Mouse (Mus musculus): ENCODE results near the gene Cobl.

The Cobl gene

DNA sequence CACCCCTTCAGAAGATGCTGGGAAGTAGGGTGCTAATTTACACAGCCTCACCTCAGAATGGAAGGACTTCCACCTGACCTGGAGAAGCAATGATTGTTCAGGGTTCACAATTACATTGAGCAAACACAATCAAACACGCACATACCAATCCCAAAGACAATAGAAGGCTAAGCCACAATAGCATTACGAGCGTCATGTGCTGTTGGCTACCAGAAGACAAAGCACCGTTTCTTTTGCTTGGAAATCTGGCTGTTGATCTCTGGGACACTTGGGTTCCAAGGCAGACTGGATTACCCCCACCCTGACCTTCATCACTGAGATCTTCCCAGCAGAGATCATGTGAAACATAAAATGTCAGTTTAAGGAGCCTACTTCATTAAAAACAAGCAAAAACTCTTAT is 21.1 kb downstream of the Cobl start:
- no peak for DNase-seq

DNA sequence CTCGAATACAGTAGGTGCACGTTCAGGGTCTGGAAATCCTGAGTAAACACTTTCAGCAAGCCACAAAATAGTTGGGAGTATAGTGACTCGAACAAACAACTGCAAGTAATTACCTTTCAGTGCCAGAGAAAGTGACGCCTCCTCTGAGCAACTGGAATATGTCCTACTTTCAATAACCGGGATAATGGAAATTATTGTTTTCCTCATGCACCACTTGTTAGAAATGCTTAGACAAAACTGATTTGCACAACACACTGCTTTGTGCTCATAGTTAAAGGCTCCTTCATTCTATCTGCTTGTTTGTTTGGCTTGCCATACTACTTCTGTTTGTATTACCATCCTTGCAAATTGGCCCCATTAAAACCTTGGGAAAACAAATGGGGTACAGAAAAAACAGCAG is 21.6 kb downstream of the Cobl start:
- DNase-seq, result no peak

DNA sequence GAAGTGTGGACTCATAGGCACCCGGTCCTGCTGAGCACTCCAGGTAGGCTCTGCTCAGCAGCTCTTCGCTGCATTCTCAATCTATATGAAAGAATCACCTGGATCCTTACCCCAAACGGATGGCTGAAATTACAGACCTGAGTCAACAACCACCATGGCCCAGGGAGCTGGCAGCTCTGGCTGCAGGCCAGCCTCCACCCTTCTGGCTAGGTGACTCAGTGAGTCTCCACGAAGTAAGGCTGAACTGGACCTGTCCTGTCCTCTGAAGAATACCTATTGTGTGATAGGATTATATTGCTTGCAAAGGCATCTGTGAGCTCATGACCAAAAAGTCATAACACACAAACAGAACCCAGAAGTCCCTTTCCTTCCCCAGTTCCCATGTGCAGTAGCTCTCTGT is 22.5 kb downstream of the Cobl start:
- DNase-seq, result no peak

DNA sequence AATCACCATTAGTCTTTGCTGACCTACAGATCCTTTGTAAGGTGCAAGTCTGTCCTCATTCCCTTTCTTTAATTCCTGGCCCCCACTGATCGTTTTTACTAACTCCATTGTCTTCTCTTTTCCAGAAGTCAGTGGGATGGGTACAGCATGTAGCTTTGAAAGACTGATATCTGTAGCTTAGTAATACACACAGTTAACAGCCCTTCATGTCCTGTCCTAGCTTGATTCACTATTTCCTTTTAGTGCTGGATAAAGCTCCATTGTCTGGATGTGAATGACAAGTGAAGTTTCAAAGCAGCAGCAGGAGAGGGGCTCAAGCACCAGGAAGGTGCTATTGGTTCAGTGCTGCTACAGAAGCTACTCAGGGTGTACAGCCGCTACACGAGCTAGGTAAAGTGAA is 28.9 kb downstream of the Cobl start:
- DNase-seq, result no peak

DNA sequence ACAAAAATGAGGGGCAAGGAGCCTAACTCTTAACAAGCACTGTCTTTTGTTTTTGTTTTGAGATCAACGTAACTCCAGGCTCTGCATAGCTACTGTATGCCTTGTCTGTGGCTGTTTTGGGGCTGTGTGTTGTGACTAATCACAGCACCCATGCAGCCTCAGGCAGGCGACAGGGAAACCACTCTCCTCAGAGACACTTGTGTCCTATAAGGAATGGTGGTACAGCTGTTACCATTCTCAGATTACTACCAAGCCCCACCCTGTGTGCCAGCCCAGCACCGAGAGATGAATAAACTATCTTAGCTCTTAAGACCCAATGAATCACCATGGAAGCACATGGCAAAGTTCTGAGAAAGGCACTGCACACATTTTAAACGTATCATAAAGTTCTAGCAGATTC is 29.7 kb downstream of the Cobl start:
- no peak for DNase-seq

DNA sequence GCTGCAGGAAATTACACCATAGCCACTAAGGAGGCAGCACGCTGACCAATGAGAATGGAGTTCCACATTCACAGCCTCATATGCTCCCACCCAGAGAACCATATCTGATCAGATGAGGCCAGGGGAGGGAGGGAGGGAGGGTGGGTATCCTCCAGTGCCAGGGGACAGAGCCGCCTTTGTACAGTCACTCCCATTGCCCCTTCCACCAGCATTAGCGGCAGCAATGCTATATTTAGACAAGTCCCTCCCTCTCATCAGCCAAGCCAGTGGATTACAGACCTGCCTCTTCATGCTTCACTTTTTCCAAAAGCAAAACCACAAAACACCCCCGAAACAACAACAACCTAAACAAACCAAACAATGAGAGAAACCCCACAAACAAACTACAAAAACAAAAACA is 30.2 kb downstream of the Cobl start:
- DNase-seq, result no peak

DNA sequence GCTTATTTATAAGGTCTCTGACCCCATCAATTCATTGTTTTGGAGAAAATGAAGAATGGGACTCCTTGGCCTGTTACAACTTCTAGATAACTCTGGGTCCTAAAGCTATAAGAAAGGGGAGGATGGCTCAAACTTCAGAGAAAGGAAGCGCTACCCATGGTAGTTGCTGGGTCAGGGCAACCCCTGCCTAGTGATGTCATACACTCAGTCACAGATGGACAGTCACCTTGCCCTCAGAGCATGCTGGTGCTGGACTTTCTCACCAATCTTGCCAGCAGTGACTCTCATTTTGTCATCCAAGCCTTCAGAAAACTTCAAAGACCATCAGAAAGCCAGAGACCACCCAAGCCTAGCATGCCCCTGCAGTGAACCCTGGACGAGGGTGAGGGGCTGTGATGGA is 32.8 kb downstream of the Cobl start:
- no peak for DNase-seq

DNA sequence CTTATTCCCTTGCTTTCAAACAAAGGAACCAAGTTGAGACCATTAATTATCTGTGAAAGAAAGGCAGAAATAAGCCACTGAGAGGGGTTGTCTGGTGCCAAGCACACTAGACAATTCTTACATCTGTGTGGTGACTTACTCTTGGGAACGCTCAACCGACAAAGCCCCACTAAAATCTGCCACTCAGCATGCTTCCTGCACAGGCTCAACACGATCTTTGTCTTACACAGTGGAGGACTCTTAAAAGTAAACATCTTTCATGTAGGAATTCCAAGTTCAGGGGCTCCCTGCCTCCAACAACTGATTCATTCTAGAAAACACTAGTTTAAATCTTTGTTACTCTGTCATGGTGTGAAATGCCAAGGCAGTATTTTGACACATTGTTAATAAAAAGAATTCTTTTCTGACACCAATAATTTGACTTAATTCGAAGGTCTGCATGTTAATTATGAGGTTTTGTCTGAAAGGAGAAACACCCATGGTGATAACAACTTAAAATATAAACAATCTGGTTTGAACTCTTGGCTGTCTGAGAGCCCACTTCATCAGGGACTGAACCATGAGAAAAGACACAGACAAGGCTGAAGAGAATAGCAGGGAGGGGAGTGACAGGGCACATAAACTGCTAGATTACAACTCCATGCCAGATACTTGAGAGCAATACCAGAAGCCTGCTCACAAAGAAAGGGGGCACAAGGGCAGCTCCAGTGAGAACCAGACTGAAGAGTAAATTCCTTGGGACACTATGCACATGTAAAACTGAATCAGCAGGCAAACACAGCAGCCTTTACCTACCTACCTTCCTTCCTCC is 34.3 kb downstream of the Cobl start:
- no peak for DNase-seq

DNA sequence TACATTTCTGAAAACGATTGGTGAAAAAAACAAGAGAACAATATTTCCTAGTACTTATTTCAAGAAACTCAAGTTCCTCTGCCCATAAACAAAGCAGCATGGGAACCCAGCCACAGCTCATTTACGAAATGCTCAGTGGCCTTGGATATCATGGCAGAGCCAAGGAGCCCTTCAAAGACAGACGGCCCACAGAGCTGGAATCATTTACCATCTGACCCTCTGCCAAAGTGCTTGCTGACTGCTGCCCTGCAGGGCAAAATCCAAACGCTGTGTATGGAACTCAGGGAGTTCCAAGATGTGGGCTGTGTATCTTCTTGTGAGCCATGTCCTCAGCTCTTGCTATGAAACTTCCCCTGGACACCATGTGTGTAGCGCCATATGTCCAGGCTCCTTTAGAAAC is 38.0 kb downstream of the Cobl start:
- DNase-seq, result no peak

DNA sequence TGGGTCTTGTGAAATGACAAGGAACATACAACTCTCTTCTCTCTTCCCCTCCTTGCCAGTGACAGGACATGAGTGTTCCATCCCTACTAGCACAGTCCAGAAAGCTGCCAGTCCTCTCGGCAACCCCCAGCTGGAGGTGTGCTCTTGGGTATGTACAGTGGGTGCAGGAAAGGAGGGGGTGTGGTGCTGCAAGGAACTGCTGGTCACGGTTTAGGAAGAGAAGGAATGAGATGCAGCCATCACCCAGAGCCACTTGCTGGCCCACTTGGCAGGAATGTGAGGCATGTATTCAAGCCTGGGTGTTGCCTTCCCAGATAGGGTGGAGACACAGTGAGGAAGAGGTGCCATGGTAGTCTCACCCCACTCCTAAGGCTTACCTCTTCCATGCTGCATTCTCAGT is 40.6 kb downstream of the Cobl start:
- DNase-seq, result no peak

DNA sequence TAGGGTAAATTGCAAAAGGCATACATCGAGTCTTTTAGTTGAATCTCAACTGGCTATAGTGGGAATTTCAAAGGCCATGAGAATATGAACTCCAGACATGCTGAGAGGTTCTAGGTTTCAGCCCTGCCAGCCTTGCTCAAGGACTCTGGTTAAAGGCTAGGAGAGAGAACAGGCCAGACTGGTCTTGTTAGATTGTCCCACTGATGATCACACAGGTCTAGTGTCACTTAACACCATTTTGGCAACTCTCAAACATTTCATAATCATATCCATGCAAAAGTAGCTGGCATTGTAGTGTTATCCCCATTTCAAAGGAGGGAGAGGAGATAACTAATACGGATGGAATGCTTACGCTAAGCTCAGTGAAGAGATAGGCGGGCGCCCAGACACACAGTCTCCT is 43.6 kb downstream of the Cobl start:
- no peak for DNase-seq

DNA sequence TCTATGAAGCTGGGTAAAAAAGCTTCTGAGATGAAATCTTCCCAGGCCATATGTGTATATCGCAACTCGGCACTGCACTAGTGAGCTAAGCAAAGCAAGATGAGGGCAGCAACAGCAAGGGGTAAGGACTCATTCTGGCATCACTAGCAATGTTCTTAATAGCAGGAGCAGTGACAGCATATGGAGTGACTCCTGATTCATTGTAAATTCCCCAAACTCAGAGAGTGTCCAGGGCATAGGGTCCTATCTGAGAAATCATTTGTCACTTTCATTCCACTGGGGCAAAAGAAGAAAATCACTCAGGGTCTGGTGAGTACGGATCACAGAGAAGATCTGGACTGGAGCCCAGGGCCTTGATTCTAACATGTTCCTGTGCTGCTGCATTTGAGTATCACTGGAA is 44.6 kb downstream of the Cobl start:
- DNase-seq, result no peak

DNA sequence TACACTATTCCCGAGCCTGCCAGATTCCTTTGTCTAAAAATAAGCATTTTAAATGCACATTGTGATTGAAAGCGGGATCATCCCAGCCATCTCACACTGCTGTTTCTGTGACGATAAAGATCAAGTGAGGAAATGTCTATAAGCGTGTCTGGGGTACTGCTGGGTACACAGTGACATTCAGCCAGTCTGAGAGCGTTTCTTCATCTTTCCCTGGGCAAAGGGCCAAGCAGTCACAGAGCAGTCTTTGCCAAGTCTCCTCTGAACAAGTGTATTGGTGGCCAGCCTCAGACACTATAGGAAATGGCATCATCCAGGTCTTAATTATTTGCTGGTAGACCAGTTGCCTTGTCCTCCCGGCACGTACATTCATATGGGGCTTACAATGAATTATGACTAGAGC is 47.9 kb downstream of the Cobl start:
- no peak for DNase-seq

DNA sequence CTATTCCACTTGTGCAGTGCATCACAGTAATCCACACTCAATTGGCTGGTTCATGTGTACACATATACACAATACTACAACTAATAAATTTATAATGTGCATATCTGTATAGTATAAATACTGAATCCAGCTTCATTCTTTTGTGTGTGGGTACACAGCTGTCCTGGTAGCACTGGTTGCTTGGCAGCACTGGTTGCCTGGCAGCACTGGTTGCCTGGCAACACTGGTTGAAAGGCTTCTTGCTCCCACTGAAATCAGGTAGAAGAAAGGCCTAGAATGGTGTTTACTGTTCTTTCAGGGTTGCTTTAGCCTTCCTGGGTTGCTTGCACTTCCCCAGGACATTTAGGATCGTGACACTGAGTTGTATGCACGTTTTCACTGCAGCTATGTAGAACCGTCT is 49.4 kb downstream of the Cobl start:
- DNase-seq, result no peak

DNA sequence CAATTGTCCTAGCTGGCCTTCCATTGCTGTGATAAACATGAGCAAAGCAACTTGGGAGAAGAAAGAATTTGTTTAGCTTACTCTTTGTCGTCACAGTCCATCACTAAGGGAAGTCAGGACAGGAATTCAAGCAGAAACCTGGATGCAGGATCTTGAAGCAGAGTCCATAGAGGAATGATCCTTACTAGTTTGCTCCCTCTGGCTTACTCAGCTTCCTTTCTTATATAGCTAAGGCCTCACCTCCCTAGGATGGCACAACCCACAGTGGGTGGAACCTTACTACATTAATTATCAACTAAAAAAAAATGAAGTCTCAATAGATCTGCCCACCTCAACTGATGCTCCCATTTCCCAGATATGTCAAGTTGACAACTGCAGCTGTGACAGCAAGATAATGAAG is 52.8 kb downstream of the Cobl start:
- DNase-seq, result no peak

DNA sequence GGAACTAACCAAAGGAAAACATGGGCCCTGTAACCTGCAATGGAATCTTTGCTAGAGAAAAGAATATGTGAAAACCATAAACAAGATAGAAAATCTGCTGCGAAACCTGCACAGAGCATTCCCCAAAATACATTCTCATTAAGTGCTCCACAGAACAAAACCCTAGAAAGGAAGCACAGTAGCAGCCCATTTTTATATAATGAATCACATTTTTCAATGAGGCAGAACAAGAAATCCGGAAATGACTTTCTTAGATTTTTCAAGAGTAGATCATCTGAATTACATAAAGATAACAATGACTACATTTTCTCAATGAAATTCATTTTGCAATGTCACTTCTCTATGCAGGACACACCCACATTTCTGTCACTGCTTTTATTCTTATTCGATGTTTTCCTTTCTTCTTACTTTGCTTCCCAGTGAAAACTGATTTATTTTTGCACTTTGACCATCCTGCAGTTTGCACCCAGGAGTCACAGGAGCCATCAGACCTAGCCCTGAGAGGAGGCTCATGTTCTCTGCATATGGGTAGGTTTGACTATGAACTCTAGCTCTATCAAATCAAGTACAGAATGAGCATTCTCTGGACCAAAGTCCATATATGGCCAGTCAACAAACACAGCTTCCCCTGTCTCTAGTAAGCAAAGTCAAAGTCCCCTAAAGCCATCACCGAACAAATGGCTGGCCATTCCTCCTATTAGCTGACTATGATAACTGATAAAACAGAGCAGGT is 53.5 kb downstream of the Cobl start:
- DNase-seq, result no peak

DNA sequence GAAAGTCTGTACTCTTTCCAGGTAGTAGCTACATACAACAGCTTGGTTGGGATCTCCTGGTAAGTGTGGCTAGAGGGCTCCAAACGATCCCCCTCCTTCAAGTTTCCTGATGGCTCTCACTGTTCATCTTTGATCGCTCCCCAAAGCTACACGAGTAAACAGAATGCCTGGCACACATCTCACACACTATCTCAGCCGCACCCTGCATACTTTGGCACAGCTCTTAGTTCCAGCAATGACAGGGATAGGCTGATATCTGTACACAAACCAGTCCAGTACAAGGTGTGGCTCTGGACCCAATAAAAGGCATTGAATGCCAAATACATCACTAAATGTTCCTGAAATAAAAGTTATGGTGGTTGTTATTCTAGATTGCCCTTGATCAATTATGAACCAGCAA is 55.3 kb downstream of the Cobl start:
- DNase-seq, result no peak

DNA sequence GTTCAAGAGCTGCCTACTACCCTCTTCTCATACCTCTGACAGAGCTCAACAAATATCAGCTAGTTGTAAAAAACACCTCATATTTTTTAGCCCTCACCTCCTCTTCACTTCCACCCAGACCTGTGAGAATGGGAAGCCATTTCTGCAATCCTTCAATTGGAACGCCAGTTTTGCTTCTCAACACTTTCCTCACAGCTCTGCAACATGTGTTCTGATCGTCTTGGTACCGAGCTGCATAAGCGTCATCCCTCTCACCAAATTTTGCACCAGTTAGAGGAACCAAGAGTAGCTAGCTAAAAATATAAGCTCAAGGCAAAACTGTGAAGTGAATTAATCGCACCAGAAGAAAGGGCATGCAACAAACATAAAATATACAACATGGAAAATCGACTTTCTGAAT is 56.9 kb downstream of the Cobl start:
- DNase-seq, result no peak

DNA sequence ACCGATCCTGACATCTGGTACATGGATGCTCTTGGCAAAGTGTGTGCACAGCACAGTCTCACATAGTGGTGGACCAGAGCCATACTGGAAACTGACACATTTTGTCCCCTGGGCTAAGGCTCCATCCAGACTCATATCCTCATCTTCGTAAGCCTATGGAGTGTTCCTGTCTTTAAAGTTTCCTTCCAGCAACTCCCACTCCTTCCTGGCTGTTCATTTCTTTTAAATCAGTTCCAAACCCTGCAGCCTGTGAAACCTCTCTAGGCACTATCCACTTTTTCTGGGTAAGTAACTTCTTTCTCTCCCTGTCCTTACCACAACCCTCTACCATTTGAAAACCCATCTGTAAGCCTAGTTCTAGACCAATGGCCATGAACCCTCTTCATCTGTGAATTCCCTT is 64.9 kb downstream of the Cobl start:
- DNase-seq, result no peak

DNA sequence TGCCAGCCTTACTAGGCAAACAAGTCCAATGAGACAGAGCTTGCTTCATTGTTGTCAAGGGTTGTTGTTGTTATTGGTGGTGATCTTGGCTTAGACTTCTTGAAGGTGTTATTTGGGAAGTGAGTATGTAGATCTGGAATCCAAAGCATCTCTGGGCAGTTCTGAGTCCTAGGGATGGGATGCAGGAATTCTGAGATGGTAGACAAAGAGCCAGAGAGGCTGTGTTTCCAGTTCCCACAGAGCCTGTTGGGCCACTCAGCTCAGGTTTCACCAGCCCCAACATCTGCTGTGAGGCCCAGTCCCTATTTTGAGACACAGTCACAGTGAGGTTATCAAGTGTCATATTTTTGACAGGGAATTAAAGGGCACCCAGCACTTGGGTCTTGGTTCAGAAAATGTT is 68.6 kb downstream of the Cobl start:
- DNase-seq, result no peak

DNA sequence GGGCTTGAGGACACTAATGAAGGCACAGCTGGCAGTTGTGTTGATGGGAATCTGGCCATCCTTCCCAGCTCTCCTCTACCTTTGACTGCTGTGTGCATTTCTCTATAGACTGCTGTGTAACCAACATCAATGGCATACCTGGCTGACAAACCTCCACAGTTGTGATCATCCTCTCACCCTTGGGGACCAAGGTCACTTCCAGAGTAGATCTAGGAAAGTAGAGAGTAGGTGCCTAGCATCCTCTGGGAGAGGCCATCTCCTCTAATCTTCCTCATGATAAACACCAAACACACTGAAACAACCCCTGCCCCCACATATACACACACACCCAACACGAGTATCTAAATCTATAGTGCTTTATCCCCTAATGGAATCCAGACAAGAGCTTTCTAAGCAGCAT is 70.1 kb downstream of the Cobl start:
- DNase-seq, result no peak

DNA sequence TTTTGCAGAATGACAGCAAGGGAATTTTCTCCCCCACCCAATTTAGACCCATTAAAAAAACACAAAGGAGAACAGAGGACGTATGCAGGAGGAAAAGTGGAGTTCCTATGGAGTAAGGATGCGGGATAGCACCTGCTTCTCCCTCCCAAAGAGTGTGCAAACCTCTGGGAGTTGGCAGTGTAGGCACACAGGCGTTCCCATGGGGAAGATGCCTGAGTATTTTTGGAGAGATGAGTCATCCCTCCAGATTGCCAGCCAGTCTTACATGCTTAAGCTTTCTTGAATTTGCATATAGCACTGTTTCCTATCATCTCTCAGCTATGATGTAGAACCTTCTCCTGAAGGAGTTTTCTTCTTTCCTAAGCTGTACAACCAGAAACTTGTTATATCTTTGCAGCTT is 70.6 kb downstream of the Cobl start:
- DNase-seq, result no peak

DNA sequence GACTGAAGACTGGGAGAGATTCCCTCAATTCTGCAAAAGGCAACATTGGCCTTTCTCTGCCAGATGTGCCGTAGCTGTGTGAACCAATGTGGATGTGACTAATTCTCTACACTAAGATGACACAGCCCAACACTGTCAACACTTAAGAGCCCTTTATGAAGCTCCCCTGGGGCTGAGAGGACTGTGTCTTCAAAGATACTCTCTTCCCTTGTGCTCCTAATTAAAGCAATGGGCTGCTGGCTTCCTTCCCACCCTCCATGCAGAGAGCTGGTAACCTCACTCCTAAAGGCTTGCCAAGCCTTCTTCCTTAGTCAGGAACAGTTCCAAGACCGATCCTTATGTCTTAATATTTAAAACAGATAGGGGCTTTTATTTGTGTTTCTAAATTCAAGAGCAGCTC is 79.9 kb downstream of the Cobl start:
- no peak for DNase-seq

DNA sequence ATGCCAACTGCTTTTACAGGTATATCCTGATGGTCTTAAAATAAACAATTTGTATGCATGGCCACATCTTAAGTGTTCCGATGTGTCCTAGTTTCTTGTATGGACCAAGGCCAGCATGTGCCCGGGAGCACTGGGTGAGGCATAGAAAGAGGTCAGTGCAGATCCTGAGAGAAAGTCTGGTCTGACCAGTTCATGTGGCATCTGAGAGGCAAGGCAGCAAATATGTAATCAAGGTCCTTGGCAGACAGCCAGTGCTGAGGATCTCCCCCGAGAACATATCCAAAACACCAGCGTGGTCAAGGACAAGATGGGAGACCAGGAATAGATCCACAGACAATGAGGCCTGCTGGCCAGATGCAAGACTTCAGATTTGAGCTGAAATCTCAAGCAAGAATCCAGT is 81.8 kb downstream of the Cobl start:
- no peak for DNase-seq

DNA sequence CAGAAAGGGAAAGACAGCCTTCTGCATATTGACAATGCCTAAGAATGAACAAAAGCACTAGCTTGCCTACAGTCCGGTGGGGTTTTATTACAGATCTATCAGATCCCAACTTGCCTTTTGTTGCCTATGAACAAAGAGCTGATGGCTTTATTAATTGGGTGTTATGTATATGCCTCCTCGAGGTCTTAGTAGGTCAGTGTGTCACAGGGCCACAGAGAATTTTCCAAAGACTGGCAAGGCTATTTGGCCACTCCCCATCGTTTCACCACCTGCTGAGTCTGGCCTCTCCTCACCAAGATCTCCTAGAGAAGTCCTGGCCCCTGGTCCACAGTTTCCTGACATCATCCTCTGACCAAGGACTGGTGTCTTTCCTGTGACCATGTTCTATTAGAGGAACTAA is 83.7 kb downstream of the Cobl start:
- DNase-seq, result no peak

All from thymus, postnatal 25 days (tissue).